In the genomic region with DNA sequence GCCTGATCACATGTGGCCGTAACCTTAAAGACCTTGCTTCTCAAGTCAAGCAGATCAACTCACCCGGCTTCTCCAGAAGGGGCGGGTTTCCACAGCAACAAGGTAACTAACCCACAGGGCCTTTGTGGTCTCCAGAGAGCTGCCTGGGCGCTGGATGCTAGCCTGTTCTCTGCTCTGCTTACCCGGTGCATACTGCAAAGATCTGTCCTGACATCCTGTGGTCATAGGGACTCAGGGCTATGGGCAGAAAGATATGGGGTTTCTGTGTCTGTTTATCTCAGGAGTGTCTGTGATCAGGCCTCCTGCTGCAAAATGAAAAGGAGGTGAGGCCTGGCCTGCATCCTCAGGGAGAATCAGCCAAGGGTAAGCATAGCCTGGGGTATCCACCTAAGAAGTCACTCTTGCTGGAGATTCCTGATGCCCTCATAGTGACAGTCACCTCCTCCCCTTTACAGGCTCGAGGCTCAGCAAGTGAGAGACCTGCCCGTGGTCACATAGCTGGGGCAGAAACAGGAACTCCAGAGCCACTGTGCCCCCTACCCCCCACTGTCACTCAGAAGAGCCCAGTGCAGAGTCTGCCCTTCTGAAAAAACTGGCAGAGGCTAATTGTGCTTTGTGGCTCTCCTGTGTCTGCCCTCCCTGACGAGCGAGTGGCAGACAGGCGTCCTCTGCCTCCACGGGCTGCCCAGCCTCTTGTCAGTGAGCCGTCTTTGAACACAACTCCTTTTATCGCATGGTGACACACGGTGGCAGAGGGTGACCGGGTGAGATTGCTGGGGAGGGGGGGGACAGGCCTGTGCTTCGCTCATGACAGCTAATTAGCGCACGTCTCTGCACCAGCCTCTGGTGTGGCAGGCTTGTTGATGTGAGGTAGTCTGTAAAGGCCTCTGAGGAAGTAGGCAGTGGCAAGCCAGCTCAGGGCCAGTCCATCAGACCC, we compare ENCODE assay signal across 8 mouse cellular contexts.
DNase-seq lines count a peak whose midpoint lies in the region; ATAC-seq and TF ChIP-seq lines count a peak whose summit lies in the region.
"Had no signal": no experiment of that assay in that cellular context is flagged by ENCODE, and none has a peak within 500 bp of the region (broad histone marks: within the 10 kb centered on the region; RNA-seq: fewer than 3 reads in every experiment).

No protein-coding gene starts in this region.

- H3K27ac ChIP-seq in hindbrain, embryonic 10.5 days: peak overlapping the region; percentile 89
- peak overlapping the region; percentile 90 for H3K27ac ChIP-seq in midbrain, embryonic 11.5 days (ENCODE audit: low read depth, low read length)
- H3K27ac ChIP-seq: kidney, postnatal 0 days had no signal

- 0 out of 2 replicates have a peak, but pooled peaks have one; percentile 18 for ATAC-seq in G1E (ENCODE audit: extremely low read depth, insufficient number of reproducible peaks, low FRiP score, poor library complexity, severe bottlenecking)
- ATAC-seq in midbrain, embryonic 11.5 days (ENCODE audit: low FRiP score): no peak

- no peaks in the 10 kb centered on the region for H3K4me1 ChIP-seq in G1E (ENCODE audit: insufficient read depth, low read depth, low read length)
- H3K4me1 ChIP-seq in hindbrain, embryonic 10.5 days (replicated peaks): peaks cover 100% of the 10 kb centered on the region
- H3K4me1 ChIP-seq in midbrain, embryonic 11.5 days (ENCODE audit: control insufficient read depth, insufficient read depth, low read length): peaks cover 90% of the 10 kb centered on the region

- peak overlapping the region; percentile 44 for H3K9ac ChIP-seq in midbrain, embryonic 11.5 days (ENCODE audit: low read length)

- peaks cover 56% of the 10 kb centered on the region for H3K27me3 ChIP-seq in G1E (ENCODE audit: insufficient read depth, low read length)
- peaks cover 53% of the 10 kb centered on the region for H3K27me3 ChIP-seq in hindbrain, embryonic 10.5 days (ENCODE audit: insufficient read depth, poor library complexity, severe bottlenecking)
- H3K27me3 ChIP-seq in midbrain, embryonic 11.5 days (ENCODE audit: control insufficient read depth, insufficient read depth, low read length): 0 out of 2 replicates have a peak, but pooled peaks cover 2% of the 10 kb centered on the region

- H3K4me2 ChIP-seq in midbrain, embryonic 11.5 days: 0 out of 2 replicates have a peak overlapping the region, but pooled peaks have one; percentile 15

- H3K4me3 ChIP-seq in G1E (ENCODE audit: low read depth, low read length): no peak overlapping the region
- peak overlapping the region; percentile 29; the same call in 1 of the 2 replicates for H3K4me3 ChIP-seq in hindbrain, embryonic 10.5 days
- no peak overlapping the region for H3K4me3 ChIP-seq in midbrain, embryonic 11.5 days (ENCODE audit: low read depth, low read length)

- TF ChIP-seq CTCF in G1E (IDR thresholded peaks at IDR 0.05; ENCODE audit: low read depth, low read length): no peak

- no peaks in the 10 kb centered on the region for H3K9me3 ChIP-seq in G1E (replicated peaks)
- H3K9me3 ChIP-seq in hindbrain, embryonic 10.5 days: no peaks in the 10 kb centered on the region
- H3K9me3 ChIP-seq in midbrain, embryonic 11.5 days (ENCODE audit: control insufficient read depth, low read length): no peaks in the 10 kb centered on the region

- WGBS in hindbrain, embryonic 10.5 days: 18% methylated on average over 18 of the region's 18 CpGs
- 19% methylated on average over 18 of the region's 18 CpGs for WGBS in midbrain, embryonic 11.5 days

- H3K36me3 ChIP-seq in G1E (replicated peaks): no peaks in the 10 kb centered on the region
- H3K36me3 ChIP-seq in hindbrain, embryonic 10.5 days: no peaks in the 10 kb centered on the region
- H3K36me3 ChIP-seq in midbrain, embryonic 11.5 days (ENCODE audit: control insufficient read depth, insufficient read depth, low read length): no peaks in the 10 kb centered on the region

- DNase-seq in G1E (ENCODE audit: low spot score): no peak
- peak; percentile 95 for DNase-seq in MEL-GATA-1-ER (ENCODE audit: extremely low read depth, low read depth)
- DNase-seq in hindbrain, embryonic 10.5 days (ENCODE audit: low spot score): no peak
- DNase-seq in midbrain, embryonic 11.5 days (ENCODE audit: low spot score, missing footprints): no peak
- no peak for DNase-seq in right cerebral cortex, postnatal 36 days (ENCODE audit: low spot score in 2 of 2)
- no peak for DNase-seq in cerebellum, postnatal 4 days (ENCODE audit: low spot score in 2 of 2)
- DNase-seq in adrenal gland, adult 2 months: no peak
